Mouse (Mus musculus) olfactory bulb, adult 2 months (tissue): Measurements from ENCODE around the gene Myl7.

Experiments used
- CTCF ChIP-seq: fragments of 200-500 bp; IDR thresholded peaks from 2 replicates; pipeline ENCODE4 v1.5.1; 2012; ENCODE audit warnings: low read depth, mild to moderate bottlenecking, low read length, moderate library complexity; ENCODE audit not compliant: insufficient read depth
- POLR2A ChIP-seq: fragments of 200-500 bp; IDR thresholded peaks from 2 replicates; pipeline ENCODE4 v1.6.1; 2012; ENCODE audit warnings: mild to moderate bottlenecking, low read depth, low read length, moderate library complexity; ENCODE audit not compliant: insufficient read depth

GRCm38 (mm10) chr11:5862394-5863105 lies 36.0 kb downstream of the Myl7 start:
- TF ChIP-seq CTCF (no peak), POLR2A (no peak)
